Mouse (Mus musculus) right cerebral cortex, adult 18-20 months (tissue): ENCODE measurements around the gene Actl6b.
A peak's percentile ranks its signal among the peaks of the same experiment; 100 is the strongest.

Experiments
- DNase-seq: peaks from one replicate; pipeline ENCODE4 v3.0.0; 2022; ENCODE audit warnings: mixed read lengths

Actl6b gene

DNA sequence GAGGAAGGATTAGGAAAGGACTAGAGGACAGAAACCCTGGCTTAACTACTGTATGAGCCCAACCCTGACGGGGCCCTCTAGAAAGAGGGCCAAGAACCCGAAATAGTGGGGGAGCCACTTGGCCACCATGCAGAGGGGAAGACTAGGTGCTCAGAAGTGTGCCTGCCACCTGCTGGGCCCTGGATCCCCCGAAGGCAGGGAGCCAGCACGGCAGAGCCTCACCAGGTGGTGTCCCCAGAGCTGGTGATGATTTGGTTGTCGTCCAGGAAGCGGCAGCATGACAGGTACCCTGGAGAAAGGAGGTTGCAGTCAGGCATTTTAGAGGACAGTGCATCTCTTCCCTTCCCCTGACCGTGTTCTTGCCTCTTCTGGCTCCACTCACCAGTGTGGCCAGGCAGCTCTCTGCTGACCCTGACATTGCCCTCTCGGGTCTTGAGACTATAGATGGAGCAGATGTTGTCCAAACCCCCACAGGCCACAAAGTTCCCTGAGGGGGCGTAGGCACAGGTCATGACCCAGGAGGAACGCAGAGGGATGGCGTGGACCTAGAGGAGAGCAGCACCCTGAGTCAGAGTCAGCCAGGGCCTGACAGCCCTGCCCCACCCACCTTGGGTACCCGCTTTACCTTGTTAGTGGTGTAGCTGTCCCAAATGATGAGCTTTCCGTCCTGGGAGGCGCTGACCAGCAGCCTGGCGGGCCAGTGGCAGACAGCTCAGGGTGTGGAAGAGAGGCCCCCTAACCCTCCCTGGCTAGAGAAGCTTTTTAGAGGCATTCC, 23.9 kb upstream of the Actl6b start:
- no peak for DNase-seq

DNA sequence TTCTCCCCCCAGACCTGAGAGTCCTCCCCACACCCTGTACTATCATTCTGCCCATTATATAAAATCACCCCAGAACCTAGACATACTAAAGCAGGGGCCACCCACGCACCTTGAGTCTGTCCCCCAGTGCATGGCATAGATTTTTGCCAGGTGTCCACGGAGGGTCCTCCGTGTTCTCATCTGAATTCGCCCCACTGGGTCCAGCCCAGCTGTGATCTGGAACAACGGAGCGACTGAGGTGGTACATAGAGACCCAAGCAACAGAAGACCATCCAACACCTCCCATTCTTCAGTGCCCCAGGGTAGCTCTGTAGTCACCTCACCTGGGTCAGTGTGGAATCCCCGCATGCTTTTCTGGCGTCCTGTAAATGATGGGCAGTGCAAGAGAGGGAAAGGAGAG, 23.2 kb upstream of the Actl6b start:
- no peak for DNase-seq

DNA sequence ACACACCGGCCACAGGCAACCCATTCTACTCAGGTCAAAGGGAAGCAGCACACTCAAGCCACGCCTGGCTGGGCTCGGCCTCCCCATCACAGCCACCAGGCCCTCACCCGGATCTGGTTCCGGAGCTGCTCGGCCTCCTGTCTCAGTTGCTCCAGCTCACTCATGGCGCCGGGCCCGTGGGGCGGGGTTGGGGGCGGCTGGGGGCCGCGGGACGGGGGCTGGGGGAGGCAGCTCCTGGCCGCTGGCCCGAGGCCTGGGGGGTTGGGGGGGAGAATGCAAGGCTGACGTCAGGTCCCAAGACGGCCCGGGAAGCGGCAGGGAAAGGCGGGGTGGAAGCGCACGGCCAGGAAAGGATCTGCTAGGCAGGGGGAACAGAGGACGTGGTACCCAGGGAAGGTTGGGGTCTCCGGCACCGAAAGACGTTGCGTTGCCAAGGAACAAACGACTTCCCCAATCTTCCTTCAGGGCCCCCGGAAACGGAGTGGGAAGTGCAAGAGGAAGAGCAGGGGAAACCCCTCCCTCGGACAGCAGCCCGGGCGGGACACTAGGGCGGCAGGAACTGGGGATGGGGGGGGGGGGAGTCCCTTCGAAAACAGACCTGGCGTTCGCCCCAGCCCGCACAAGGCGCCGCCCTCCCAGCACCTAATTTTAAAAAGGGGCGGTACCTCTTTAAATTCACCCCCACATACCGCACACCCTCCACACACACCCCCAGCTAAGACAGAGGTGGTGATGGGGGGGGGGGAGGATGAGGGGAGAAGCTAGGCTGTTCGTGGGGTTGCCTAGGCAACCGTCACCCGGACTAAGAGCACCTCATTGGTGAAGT, 22.5 kb upstream of the Actl6b start:
- peak; percentile 91 for DNase-seq

DNA sequence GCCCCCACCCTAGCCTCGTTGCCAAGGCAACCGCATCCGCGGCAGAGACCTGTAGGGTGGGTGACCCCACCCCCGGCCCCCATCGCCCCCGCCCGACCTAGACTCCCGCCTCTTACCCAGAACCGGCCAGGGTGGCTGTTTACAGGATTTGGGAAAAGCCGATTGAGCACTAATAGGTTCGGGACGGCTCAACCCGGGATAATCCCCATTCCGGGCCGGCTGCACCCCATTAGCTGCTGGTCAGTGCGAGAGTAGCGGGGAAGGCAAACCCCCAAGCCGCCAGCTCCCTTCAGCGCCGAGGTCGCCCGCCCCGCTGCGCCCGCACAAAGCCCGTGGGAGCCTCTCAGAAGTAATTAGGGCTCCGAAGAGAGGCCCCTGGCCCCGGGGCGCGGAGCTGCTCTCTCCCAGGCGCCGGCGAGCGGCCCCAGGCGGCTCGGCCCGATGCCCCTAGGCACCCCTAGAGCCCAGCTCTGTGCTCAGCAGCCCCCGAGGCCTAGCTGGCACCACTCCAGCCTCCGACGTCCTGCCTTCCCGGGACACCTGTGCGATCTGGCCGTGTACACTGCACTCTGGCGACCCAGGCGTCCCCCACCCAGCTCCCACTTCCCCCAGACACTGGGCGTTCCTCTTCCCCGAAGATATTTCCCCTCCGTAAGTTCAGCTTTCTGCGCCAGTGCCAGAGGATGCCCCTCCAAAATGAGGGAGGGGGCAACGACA, 21.7 kb upstream of the Actl6b start:
- peak; percentile 53 for DNase-seq

DNA sequence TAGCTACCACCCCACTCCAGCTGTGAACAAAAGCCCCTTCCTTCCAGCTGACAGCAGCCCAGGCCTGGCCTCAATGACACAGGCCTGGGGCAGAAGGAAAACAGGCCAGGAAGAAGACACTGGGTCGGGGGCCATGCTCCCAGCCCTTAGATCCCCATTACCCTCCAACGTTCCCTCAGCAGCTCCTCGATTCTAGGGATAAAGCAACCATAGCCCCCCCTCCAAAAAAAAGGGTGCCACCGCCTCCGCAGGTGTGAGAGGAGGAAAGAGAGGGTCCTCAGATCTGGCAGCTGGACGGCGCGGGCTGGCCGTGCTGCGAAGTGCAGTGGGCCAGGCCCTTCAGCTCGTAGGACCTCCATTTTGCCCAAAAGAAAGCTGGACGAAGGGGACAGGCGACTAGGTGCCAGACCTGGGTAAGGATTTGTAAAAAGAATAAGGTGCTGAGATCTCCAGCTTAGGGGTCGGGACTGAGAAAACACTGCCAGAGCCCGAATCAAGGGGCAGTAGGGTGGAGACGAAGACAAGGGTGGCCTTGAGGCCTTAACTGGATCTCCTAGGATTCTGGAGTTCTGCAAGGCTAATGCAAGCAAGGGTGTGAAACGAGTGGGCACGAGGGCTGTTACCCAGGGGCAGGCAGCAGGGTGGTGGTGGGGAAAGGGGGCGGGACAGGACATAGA, 21.0 kb upstream of the Actl6b start:
- no peak for DNase-seq

DNA sequence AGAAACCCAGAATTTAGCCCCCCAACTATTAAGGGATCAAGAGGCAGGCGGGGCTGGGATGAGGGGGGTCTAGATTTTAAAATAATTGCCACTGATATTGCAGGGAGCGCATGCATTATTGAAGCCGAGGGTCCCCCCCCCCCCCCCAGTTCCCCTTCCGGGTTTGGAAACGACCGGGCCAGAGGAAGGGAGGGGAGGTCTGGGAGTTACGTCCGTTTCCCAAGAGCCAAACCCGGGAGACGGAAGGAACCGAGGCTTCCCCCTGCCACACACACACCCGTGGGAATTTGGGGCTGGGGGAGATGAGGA, 20.6 kb upstream of the Actl6b start:
- DNase-seq: no peak

DNA sequence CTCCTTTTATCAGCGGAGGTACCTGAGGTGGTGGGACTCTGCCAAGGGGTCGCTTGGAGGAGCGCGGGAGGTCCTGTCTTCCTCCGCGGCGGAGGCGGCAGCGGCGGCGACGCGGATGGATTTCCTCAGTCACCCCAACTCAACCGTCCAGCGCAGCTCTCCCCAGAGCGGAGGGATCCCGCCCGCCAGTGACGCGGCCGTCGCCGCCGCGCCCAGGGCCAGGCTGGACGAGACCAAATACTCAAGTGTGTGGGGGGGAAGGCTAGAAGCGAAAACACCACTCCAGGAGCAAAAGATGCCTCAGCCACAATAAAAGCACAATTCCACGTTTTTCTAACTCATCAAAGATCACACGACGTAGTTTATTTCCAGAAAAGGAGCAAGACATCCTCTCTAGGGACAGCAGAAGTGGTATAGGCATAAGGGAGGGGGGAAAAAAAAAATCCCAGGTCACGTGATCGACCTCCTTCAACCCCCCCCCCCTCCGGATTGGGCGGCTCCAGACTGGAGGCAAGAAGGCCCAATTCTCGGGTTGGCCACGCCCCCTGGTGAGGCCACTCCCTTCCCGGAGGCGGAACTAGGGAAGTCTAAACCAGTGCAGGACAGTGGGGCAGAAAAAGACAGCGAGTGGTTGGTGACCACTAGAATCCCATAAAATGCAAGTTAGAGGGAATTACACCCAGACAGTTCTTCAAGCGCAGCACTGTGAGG, 20.0 kb upstream of the Actl6b start, which contains the start of the genes Epo and Gnb2:
Epo (minus strand) TSS at position 126 of the 711 bp plus-strand sequence.
Gnb2 (minus strand) TSS at position 394 of the 711 bp plus-strand sequence.
- DNase-seq: peak; percentile 97

DNA sequence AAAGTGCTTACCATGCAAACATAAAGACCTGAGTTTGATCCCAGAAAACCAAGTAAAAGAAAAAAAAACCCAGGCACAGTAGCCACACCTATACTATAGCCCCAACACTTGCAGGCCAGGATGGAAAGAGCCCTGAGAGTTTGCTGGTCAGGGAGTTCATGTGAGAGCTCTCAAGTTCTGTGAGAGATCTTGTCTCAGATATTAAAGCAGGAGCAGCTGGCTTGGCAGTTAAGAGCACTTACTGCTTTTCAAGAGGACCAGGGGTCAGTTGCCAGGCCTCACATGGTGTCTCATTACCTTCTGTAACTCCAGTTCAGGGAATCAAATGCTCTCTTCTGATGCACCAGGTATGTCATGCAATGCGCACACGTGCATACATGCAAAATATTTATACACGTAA, 18.6 kb upstream of the Actl6b start:
- no peak for DNase-seq

DNA sequence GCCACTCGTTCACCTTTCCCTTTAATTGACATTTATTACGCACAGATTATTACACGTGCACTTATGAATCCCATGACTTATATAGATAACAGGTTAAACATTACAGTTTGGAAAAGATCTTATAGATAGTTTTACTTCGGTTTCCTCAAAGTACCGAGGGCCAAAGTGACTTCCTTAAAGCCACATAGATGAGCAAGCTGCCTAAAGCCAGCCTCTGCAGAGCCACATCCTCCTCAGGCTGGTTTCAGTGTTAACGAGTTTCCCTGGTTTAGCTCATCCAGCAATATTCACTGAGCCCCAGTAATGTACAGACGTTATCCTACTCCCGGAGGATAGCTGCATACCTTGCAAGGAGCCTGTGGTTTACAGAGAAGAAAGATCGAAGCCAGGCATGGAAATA, 18.0 kb upstream of the Actl6b start:
- no peak for DNase-seq

DNA sequence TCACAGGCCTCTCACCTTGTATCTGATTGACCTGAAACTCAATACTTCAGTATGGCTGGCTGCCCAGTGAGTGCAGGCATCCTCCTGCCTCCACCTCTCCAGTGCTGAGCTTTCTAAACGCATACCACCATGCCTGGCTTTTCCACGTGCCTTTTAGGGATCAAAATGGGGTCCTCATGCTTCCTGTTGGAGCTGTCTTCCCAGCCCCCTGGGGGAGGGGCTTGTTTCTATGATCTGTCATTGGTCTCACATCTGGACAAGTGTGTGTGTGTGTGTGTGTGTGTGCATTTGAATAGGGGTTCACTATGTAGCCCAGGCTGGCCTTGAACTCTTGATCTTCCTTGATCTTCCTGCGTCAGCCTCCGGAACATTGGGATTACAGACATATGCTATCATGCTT, 15.9 kb upstream of the Actl6b start:
- no peak for DNase-seq

DNA sequence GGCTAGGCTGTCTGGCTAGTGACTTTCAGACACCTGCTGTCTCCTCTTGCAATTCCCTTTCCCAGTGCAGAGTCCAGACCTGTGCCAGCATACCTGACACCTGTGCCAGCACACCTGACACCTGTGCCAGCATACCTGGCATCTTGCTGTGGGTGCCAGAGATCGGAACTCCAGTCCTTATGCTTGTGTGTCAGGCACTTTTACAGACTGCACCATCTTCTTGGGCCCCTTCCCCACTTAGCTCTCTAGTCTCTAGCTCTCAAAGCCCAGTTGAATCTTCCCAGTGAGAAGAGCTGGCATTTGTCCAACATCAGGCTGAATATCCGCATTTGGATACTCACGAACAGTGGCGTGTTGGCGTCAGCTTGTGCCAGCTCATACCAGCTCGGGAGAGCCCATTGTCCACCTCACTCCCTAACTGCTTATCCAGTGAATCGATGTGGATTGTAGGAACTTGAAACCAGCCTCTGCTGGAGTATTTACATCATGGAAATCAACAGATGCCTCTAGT, 14.0 kb upstream of the Actl6b start:
- no peak for DNase-seq

DNA sequence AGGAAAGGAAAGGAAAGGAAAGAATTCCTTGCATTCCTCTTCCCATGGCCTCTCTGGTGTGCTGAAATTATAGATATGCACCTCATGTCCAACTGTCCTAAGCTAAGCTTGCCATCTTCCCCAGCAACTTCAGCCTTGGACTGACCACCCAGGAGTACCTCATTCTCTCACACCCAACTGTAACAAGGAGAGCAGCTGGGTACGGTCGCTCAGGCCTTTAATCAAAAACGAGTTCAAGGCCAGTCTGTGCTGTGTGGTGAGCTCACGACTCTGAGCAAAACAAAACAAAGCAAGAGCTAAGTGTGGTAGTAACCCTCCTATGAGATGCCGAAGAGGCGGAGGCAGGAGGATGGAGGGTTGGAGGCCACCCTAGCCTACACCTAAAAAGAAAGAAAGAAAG, 12.3 kb upstream of the Actl6b start:
- DNase-seq: no peak

DNA sequence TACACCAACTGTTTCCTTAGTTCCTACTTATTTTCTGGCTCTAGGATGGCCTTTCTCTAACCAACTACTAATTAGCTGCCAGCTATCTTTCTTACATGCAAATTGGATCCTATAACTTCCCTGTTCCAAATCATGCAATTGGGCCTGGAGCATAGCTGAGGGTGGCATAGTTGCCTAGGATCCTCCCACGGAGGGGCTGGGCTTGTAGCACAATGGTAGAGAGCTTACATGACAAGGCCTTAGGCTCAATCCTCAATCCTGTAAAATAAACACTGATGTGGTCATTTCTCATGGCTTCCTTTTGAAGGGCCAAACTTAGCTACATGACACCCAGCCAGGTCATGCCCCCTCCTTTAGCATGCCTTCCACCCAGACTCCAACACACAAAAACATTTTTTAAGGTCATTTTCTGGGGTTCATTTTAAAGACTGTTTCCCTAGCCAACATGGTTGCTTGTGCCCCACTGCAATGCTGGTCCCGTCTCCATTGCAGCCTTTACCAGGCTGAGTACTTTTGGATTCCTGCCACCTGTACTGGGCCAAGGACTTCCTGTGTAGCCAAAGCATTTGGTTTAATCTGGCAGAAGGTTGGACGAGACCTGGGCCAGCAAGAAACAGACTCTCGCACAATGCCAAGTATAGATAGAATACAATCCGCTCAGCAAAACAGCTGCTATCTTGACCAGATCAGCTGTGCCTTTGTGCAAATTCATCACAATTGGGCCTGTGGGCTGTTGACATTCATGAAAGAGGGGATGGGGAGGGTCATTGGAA, 11.4 kb upstream of the Actl6b start:
- DNase-seq: no peak

DNA sequence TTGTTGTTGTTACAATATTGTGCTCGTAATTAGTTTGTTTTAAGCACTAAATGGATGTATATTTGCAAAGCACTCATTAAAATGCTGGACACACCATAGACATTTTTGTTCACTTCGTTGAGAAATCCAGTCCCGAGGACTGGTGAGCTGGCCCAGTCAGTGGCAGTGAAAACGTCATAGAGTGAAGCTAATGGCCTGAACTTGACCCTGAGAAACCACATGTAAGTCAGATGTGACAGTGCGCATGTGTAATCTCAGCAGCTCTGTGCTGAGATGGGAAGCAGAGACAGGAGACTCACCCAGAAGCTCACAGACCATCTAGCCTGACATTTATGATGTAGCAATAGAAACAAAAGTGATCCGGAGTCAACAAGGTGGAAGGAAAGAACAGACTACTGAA, 8.4 kb upstream of the Actl6b start:
- DNase-seq: no peak

DNA sequence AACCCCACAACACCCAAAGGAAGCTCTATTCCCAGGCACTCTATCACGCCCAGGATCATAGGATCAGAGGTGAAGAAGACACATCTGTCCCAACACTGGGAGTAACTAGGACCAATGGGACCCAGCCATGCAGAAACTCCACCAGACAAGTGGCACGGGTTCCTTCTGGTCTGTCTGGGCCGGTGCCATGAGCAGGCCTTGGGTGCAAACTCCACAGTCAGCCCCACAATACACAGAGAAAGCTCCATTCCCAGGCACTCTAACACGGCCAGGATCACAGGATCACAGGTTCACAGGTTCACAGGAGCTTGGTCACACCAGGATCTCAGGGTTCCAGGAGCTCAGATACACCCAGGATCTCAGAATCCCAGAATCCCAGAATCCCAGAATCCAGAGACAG, 7.7 kb upstream of the Actl6b start:
- DNase-seq: no peak

DNA sequence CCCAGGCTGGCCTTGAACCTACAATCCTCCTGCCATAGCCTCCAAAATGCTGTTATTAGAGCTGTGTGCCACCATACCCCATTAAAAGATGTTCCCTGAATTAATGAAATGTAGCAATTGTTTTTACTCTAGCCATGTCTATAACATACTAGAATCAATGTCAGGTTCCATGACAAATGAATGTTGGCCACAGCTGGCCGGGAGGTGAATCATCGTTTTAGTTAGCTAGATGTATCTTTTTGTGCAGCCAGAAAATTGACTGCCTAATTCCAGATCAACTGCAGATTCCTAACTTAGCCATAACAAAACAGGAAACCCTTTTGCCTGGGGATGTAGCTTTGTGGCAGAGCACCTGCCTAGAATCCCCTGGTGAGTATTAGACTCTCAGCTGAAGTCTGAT, 3.5 kb upstream of the Actl6b start:
- no peak for DNase-seq

DNA sequence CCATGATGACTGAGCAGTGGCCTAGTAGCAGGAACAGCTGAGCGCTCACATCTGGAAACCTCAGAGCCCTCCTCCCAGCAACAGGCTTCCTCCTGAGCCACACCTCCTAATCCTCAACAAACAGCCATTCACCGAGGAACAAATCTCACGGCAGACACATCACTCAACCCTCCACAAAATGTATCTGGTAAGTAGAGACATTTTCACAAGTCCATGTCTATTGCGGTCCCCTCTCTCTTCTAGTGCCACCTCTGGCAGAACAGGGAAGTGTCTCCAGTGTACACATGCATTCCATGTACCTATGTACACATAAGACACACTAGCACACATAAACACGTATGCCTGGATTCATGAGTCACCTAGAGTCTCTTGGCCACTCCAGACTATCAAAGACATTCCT, 2.2 kb upstream of the Actl6b start:
- DNase-seq: no peak

DNA sequence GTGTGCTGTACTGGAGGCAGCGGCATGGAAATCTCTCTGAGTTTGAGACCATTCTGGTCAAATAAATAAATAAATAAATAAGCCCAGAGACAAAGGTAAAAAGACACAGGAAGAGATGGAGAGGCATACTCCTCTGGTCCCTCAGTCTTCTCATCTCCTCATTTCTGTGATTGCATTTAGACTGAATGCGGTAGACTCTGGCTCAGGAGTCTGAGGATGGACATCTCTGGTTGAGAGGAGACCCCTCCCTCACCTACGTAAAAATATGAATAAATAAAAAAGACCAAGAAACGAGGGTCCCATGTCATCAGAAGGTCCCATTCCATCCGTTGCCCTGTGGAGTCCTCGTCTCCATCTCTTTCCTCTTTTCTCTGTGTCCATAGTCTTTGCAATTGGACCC, 317 bp upstream of the Actl6b start:
- no peak for DNase-seq

DNA sequence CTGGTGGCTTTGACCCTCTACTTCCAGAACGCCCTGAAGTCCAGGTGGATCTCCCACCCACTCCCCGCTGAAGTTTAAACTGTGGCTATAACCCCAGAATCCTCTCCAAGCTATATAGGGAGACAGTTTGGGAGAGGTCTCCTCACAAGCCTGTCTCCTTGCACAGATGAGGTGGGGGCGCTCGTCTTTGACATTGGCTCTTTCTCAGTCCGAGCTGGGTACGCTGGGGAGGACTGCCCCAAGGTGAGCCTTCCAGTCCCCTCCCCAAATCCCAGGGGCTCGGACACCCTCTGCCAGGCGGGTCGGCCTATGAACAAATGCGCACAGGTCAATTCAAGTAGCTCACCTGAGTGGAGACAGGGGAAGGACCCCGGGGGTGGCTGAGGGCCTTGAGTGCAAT, 581 bp downstream of the Actl6b start:
- DNase-seq: no peak

DNA sequence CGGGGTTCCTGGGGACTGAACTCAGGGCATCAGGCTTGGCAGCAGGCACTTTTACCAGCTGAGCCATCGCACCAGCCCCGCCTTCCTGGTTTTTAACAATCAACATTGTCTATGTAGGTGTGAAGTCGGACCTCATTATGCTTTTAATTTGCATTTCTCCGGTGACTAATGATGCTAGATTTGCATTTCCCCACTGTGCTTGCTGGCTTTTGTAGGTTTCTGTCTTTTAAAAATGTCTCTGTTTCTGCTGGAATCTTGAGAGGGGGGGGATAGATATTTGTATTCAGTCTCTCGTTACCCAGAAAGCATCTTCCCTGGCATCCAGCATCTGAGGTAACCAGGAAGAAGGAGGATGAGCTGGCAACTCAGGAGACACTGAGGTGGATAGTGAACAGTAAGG, 8.2 kb downstream of the Actl6b start:
- peak; percentile 46 for DNase-seq

DNA sequence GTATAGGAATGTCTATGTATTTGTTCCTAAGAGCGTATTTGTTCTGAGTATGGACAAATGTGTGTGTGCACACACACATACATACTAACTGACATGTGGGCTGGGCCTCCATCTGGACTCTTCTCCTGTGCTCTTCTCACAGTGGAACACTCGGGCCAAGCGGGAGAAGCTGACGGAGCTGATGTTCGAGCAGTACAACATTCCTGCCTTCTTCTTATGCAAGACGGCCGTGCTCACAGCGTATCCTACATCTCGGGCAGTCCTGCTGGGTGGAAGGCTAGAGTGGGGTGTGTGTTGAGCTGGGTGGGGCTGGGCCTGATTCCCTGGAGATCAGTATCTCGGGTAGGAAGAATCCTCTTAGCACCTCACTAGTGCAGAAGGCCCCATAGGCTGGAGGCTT, 9.6 kb downstream of the Actl6b start:
- peak; percentile 52 for DNase-seq

DNA sequence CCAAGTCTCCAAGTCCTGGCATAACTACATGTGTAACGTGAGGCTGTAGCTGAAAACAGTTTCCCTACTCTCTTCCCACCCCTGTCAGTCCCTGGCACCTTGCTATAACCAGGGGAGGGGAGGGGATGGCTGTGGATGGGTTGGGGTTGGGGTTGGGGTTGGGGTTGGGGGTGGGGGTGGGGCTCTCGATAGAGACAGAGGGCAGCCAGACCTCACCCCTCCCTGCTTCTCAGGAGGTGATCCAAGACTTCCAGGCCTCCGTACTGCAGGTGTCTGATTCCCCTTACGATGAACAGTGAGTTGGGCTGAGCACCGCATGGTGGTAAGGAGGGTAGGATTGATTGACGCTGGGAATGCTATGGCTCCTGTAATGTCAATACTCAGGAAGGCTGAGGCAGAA, 12.4 kb downstream of the Actl6b start:
- DNase-seq: no peak
